Mouse (Mus musculus): ENCODE data around the gene Fbxo24.

- TF ChIP-seq CTCF (IDR thresholded peaks at IDR 0.05; ENCODE audit: low read depth, low read length) (no peak), POLR2A (IDR thresholded peaks at IDR 0.05; ENCODE audit: borderline replicate concordance, low read depth, low read length) (no peak)
These were observed 59.1 kb downstream of the Fbxo24 start, which contains the start of gene Tfr2 for GRCm38 (mm10) chr5:137569665-137570064.

All from bone marrow macrophage, adult 2 months (primary cell).